Mouse (Mus musculus) layer of hippocampus, postnatal 14 days (tissue): ENCODE measurements around the gene Prodh2. TPM values are rescaled to one million over a fixed set of nuclear protein-coding genes. Genes with fewer than 3 reads are reported as not detected.
"Not testable (repeated sequence)": the region's sequence is repeated elsewhere in the genome, so short reads cannot be mapped to it uniquely, and the experiment has no call there.

ENCODE experiments used
- DNase-seq, 2 experiments: peaks; one replicate each; pipeline ENCODE4 v3.0.0; 2021 to 2022; ENCODE audit warnings: low spot score in 2 of 2, mixed read lengths in 1 of 2
- total RNA-seq, 2 experiments: library from RNA; stranded (reverse); gene quantifications; 2 replicates each; pipeline ENCODE4 v1.2.3; 2021

The Prodh2 gene
- total RNA-seq, 2 experiments from 2014 or later = not detected

DNA sequence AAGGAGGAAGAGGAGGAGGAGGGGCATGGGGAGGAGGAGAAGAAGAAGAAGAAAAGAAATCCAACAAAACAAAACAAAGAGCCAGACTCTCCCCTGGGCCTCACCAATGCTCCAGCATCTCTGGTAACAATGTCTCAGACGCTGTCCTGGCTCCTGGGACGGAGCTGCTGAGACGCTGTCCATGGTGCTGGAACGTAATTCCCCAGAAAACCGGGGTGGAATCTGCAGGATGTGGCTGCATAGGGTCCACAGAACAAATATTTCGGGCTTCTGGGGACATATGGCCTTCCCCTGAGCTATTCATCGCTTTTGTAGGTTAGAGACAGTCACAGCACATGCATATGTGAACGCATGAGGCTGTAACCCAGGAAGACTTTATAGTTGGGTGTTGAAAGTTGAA is 9.2 kb upstream of the Prodh2 start:
- DNase-seq = no peak

DNA sequence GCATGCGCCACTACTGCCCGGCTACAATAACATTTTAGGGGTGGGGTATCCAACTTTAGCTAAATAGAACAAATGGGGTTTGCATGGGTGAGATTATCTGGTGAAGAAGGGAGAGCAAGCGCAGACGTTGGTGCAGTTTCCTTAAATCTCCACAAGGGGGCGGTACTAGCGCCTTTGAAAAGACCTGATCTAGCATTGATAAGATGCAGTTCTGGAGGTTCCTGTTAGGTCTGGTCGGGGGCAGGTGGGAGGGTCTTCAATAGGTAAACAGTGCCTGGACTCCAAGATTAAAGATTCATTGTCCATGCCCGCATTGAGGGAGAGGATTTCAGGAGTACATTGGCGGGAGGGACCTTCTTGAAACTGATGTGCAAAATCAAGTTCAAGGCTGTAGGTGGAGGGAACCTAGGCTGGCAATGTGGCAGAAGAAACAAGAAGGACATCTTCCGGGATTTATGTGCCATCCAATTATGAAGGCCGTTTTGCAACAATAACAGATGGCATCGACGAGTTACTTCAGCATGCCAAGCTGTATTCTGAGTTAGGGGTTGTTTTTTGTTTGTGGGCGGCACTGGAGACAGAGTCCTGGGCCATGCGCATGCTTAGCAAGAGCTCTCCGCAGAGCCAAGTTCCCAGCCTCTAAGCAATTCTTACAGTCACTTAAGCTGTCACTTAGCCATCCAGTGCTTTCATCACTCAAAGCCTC is 3.0 kb upstream of the Prodh2 start:
- peak; percentile 60 to 70 for DNase-seq

DNA sequence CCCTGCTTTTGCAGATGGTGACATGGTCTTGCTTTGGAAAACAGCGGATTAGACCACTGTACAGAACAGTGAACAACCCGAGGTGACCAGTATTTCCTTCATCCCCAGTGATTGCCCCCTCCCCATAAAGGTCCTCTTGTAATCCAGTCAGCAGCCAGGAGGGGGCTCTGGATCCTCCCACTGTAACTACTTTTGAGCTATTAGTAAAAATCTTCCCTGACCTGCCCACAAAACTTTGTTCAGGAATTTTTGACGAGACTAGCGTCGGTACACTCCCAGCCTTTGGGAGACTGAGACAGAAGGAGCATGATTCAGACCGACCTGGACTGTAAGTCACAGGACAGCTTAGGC is 2.5 kb upstream of the Prodh2 start:
- DNase-seq = no peak

DNA sequence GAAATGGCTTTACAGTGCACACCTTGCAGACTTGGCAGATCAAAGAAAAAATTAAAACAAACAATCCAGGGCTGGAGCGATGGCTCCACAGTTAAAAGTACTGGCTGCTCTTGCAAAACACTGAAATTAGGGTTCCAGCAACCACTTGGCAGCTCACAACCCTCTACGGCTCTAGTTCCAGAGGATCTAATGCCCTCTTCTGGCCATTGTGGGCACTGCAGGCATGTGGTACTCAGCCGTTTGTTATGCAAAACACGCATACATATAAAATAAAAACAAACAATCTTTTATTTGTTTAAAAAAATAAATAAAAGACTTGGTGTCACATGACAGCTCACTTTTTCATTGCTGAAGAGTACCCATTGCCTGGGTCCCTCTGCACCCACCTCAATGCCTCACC is 657 bp upstream of the Prodh2 start:
- DNase-seq = peak; percentile 79 to 89

DNA sequence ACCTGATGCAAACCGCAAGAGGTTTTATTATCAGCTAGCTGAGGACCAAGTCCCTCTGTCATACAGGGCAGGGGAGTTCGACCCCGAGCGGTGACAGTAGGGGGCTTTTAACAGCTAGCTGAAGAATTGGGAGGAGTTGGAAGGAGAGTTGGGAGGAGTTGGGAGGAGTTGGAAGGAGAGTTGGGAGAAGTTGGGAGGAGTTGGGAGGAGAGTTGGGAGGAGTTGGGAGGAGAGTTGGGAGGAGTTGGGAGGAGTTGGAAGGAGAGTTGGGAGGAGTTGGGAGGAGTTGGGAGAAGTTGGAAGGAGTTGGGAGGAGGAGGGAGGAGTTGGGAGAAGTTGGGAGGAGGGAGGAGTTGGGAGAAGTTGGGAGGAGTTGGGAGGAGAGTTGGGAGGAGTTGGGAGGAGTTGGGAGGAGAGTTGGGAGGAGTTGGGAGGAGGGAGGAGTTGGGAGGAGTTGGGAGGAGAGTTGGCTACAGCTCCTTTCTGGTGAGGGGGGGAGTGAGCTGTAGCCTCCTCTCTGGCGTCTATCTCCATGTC is 2.2 kb downstream of the Prodh2 start:
- not testable (repeated sequence) for DNase-seq

DNA sequence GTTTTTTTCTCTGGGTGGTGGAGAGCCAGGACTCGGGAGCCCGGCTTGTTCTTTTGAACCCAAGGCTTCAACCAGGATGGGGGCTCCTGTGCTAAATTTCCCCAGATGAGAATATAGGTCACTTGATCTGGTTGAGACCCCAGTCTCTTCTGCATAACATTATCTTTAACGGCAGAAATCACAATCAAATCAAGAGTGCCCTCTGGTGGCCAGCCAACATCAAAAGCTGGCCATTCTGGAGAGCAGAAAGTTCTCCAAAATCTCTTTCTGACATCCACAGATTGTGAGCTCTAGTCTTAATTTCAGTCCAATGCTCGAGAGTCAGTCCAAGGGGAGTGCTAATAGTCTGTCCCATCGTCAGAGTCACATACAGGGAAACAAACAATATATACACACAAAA is 7.7 kb downstream of the Prodh2 start:
- DNase-seq = not testable (repeated sequence)

DNA sequence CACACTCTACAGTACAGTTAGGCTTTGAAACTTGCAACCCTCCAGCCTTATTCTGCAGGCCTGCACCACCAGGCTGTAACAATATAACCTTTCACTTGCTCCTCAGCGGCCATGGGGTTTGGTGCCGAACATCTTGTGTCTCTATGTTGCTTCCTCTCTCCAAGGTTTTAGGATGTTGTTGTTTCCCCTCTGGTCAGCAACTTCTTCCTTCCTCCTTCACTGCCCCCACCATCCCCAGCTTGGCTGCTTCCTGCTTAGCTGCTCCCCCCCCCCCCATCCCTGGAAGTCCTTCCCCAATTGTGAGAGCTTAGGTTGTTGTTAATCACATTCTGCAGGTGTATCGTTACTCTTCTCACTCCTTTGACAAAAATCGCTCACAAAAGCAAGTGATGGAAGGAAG is 14.6 kb downstream of the Prodh2 start:
- no peak for DNase-seq

DNA sequence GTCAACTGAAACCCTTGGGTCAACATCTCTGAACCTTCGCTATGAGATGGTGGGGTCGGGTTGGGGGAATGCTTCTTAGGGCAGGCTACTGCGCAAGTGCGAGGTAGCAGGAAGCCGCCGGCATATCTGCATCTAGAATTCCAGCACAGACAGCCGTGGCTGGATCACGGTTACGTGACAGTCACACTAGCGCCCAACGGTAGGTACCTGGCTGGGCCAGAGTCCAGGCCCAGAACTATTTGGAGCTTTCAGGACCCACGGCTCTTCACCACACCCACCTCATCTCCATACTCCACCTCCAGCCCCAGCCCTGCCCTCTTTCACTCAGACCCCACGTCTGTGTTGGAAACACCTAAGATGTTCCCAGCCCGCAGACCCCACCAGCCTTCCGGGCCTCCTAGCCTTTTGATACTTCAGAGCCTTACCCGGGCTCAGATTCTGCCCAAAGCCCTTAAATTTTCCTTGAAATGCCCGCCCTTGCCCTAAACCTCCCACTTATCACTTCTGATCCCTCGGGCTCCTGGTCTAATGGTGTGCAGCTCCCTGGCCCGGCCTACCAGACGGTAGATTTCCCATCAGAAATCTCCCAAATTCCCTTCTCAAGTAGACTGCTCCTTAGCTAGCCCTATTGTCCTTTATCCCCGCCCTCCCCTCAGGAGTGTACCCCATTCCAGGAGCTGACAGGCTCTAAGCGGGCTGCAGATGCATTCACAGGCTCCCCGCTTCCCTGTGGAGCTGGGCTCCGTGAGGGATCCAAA is 21.8 kb downstream of the Prodh2 start:
- DNase-seq = no peak

DNA sequence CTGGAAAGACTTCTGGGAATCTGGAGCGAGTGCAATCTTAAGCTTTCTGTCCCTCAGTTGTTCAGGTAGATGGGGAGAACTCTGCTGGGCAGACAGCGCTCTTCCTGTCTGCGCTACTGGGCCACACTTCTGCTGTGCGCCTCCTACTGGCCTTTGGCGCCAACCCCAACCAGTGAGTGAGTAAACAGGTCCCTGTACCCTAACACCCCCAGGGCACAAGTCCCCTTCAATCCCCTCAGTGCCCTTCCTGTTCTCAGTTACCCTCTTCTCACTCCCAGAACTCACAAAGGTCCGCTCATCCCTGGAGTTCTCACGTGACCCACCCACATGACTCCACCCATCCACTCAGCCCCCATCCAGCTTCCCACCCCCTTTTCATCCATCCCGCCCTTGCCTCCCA is 24.9 kb downstream of the Prodh2 start:
- DNase-seq = no peak

DNA sequence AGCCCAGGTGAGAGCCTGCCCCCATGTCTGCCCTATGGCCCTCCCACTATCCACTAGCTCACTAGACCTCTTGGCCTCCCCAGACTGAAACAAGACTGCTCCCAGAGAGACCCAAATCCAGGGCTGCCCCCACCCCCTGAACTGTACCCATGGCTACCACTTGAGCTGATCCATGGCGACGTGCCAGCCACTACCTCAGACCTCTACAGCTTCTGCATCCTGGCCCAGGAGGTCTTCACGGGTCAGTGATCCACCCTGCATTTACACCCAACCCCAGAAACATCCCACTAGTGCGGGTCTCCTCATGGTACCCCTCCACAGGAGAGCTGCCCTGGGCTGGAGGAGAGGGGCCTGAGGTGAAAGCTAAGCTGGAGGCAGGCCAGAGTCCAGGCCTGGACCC is 27.0 kb downstream of the Prodh2 start:
- DNase-seq = no peak

DNA sequence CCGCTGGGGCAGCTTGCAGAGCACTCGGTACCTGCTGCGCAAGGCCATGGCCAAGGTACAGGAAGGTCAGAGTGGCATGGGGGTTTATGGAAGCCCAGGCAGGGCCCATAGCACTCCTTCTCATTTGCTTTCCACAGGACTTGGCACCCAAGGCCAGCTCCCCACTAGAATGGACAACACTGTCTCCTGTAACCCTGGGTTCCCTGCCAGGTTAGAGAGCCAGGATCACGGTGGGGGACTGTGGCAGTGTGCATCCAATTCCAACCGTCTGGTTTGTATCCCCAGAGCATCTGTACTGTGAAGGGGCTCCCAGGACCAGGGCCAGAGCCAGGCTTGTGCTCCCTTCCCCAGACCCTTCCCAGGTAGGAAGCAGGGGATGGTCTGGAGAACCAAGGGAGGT is 27.4 kb downstream of the Prodh2 start:
- no peak for DNase-seq

DNA sequence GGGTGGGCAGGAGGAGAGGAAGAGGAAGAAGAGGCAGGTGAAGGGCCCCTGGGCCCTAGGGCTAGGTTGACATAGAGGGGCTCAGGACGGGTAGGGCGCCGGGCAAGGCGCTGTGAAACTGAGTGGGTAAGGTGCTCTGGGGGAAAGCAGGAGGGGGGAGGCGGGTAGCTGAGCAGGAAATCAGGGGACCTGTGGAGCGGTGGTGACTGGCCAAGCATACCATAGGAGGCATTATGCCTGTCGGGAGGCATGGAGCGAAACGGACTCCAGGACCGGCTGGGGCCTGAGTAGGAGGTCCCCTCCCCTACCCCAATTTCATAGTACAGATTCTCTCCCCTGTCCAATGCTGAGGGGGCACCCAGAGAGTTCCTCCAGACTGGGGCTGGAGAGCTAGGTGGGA is 29.4 kb downstream of the Prodh2 start:
- DNase-seq = no peak

DNA sequence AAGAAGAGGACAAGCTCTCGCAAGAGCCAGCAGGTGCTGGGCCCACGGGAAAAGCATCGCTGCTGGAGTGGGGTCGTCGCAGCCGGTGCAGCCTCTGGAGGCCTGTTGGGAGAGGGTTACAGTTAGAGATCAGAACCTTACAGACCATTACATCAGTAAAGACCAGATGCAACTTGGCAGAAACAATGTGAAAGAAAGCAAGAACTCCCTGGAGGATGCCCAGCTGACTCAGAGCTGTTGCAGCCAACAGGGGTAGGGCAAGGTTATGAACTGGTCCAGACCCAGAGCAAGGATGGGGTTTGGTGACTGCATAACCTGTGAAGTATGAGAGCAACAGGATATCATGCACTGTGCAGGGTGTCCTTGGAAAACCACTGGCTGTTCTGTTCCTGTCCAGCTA is 31.1 kb downstream of the Prodh2 start:
- no peak for DNase-seq

DNA sequence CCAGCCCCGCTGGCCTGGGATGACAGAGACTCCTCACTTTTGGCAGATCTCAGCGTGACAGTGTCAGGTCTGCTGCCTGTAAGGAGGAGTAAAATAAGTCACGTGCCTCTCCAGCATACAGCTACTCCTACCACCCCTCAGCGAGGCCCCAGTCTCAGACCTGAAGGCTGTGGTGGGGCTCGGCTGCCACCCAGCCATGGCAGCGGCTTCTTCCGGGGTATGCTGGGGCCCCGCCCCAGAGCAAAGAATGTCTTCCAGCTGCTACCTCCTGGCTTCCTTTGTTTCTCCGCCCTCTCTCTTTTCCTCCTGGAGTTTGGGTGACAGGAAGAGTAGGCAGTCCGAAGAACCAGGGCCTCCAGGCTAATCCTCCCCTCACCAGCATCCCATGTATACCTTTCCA is 32.5 kb downstream of the Prodh2 start:
- no peak for DNase-seq

DNA sequence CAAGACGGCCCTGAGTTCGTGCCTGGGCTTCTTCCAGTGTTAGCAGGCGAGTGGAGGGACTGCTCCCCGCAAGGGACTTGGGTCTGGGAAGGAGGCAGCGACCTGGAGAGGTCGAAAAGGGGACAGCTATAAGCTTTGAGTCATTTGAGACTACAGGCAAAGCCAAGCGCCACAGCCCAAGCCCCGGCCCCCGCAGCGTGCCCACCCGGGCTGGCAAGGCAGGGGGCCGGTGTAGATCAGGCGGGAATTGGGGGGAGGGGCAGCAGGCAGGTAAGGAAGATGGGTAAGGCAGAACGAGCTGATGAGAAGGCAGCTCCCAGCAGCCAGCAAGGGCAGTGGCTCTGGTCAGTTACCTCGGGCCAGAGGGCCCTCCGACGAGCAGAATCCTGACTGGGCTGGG is 33.0 kb downstream of the Prodh2 start:
- no peak for DNase-seq

DNA sequence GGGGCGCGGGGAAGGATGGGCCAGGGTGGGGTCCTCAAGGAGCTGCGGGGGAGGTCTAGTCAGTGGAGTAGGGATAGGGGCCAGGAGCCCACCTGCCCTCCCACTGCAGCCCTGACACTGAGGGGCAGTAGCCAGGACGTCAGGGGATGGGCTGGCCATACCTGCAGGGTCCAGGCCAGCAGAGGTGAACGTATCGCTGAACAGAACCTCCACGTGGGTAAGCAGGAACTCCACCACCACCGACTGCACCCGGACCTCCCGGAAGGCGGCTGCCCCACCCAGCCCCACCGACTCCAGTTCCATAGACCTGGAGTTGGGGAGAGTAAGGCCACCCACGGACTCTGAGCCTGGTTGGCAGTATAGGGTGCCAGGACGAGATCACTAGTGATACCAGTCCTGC is 33.6 kb downstream of the Prodh2 start:
- DNase-seq = no peak

DNA sequence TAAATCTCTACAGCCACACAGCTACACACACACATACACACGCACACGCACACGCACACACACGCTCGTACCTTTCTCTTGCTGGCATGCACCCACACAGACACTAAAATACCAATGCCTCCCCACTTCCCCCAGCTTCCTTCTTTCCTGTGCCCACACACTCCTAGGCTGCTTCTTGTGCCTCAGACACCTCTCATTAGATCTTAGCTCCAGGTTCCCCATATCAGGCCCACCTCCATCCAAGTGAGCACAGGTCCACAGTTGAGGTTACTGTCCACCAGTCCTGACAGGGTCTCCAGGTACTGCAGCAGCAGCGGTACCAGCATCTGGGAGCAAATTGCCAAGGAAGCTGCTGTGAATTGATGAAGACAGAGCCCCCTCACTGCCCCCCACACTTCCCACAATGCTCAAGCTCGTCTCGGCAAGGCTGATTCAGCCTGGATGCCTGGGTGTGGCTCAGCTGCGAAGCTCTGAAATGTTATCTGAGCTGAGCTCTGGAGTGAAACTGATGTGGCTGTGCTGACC is 37.9 kb downstream of the Prodh2 start:
- no peak for DNase-seq

DNA sequence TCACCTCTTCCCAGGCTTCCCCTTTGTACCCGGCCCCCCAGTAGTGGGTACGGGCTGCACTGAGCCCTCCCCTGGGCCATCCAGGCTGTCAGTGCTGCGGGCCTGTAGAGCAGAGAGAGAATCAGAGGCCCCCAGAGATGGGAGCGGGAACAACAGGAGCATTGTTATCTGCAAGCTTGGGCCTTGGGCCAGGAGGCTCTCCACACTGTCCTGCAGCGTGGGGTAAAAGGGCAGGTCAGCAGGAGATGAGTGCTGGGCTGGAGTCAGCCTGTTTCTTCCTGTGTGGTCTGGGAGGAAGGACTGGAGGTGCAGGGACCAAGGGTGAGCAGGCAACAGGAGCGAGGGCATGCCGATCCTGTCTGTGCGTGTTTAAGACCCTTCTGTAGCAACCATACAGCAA is 39.5 kb downstream of the Prodh2 start:
- DNase-seq = no peak

DNA sequence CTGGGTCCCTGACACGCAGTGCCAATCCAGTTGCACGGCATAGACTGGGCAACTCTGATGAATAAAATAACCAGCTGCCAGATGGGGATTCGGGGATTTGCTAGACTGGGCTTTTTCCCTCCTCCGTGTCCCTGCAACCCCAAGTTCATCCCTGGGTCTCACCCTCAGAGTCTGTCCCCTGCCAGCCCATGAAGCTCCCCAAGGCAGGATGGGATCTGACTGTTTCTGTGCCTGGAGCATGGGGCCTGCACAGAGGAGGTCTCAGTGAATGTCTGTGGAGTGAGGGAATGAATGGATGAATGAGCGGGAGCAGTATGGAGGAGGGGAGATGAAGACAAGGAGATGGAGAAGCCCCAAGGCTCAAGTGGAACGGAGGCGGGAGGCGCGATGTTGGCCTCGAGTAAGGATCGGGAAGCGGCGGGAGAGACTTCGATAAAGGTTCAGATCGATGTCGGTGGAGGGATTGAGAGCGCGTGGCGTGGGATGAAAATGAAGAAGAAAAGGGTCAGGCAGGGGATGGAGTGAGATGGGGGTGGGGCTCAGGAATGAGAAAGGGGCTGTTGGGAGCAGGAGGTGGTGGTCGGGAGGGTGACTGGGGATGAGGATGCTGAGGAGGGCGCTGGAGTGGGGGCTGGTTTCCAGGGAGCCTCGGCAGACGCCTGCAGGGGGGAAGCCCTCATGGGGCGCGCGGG is 40.7 kb downstream of the Prodh2 start:
- peak in 1 of 2 experiments; percentile 36 for DNase-seq

DNA sequence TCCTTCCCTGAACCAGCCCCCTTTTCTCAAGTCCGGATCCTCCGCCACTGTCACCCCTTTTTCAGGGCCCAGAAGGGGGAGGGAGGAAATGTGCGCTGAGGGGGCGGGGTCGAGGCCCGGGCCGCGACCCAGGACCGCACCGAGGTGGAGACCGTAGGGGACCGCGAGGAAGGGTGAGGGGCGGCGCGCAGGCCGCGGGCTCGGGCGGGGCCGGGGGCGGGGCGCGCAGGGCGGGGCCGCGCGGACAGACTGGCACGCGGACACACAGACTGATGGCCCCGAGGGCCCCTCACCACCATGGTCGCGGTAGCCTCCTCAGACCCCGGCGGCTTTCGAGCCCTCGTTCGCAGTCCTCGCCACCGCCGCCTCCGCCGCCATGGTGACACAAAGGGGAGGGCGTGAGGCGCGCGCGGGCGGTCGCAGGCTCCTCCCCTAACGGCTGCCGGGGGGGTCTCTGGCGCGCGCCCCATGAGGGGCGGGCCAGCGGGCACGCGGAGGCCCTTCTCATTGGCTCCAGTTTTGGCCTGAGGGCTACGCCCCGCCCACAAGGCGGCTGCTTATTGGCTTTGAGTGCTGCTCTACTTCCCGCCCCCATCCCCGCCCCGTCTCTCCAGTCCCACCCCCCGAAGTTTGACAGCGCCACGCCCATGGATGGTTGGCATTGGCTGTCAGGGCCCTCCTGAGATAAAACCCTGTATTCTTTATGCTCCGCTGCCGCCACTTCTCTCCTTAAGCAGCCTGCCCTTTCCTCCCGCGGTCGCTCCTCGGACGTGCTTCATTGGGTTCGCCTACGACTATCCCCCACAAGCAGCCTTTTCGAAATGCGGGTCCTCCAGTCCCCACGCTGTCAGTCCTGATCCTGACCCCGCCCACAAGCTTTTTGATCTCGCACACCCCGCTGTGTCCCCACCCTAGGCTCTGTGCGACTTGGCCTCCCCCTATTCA is 41.5 kb downstream of the Prodh2 start, which contains the start of gene Arhgap33:
Arhgap33 (minus strand) TSS at position 428 of the 945 bp plus-strand sequence.
- peak; percentile 95 to 98 for DNase-seq

DNA sequence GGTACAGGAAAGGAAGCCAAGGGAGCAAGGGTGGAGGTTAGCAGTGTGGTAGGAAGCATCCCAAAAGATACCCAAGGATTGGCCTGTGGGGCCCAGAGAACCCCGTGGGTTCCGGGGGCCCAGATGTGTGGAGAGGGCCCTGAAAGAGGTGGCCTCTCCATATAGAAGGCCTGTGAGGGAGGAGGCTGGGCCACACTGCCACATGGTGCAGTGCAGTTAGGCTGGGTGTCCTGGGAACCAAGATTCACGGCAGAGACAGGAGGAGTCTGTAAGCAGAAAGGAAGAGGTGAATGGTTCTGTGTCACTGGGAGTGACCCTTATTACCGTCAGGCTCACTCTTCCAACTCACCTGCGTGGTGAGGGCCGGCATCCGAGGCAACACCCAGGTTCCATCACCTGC is 47.1 kb downstream of the Prodh2 start:
- no peak for DNase-seq
